In the genomic region with DNA sequence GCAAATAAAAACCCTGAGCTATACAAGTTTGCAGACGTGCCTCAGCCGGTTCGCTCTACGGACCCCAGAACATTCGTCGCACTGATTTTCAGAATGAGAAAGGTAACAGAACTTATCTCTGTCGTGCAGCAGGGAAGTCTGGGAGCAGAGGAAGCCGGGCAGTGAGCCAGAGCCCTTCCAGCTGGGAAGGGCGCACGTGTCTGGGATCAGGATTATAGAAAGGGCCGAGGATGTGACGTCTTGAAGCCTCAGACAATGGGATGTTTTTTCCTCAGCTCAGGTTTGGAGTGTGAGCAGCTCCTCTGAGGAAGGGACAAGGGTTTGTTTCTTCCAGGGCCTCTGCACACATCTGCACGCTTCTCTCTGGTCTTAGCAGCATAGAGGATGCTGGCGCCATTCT, we compare ENCODE assay signal across 10 mouse cellular contexts. TPM values are rescaled to one million over a fixed set of nuclear protein-coding genes. Genes with fewer than 3 reads are reported as not detected.
DNase-seq lines count a peak whose midpoint lies in the region; ATAC-seq and TF ChIP-seq lines count a peak whose summit lies in the region.
"Had no signal": no experiment of that assay in that cellular context is flagged by ENCODE, and none has a peak within 500 bp of the region (broad histone marks: within the 10 kb centered on the region; RNA-seq: fewer than 3 reads in every experiment).

No protein-coding gene starts in this region.

- no peaks in the 10 kb centered on the region for H3K36me3 ChIP-seq in neural tube, embryonic 11.5 days (ENCODE audit: control insufficient read depth, insufficient read depth, low read length)
- no peaks in the 10 kb centered on the region for H3K36me3 ChIP-seq in heart, postnatal 0 days (replicated peaks; ENCODE audit: control insufficient read depth, insufficient read depth, low read length)

- no peak for ATAC-seq in neural tube, embryonic 11.5 days (ENCODE audit: insufficient read depth, low FRiP score, low TSS enrichment)
- peak; percentile 76 for ATAC-seq in heart, postnatal 0 days (ENCODE audit: insufficient read depth, low read depth)
- ATAC-seq in inflammation-experienced regulatory T-cells, adult 6 months: no peak

- H3K27ac ChIP-seq in neural tube, embryonic 11.5 days (ENCODE audit: low read depth, low read length): no peak overlapping the region
- peak overlapping the region; percentile 86 for H3K27ac ChIP-seq in heart, postnatal 0 days (ENCODE audit: low read depth)

- H3K27me3 ChIP-seq in neural tube, embryonic 11.5 days (ENCODE audit: control insufficient read depth, insufficient read depth, low read length): no peaks in the 10 kb centered on the region
- H3K27me3 ChIP-seq in heart, postnatal 0 days (ENCODE audit: control insufficient read depth, insufficient read depth, low read length): no peaks in the 10 kb centered on the region

- 73% methylated on average over 14 of the region's 14 CpGs for WGBS in neural tube, embryonic 11.5 days
- WGBS in heart, postnatal 0 days: 13% methylated on average over 14 of the region's 14 CpGs

- peak; percentile 43 for DNase-seq in neural tube, embryonic 11.5 days (ENCODE audit: low spot score)
- no peak for DNase-seq in neural tube, embryonic 10.5 days (ENCODE audit: extremely low spot score, low spot score)
- peak; percentile 67 for DNase-seq in gastrocnemius, adult 18-20 months (ENCODE audit: low spot score)
- peak; percentile 91 for DNase-seq in heart, postnatal 0 days (ENCODE audit: low spot score)
- peak; percentile 87 to 91 for DNase-seq in kidney, postnatal 25 days
- peak; percentile 44 for DNase-seq in mesoderm, embryonic 11.5 days (ENCODE audit: low read depth, low spot score)
- DNase-seq in spleen, adult 12 weeks (ENCODE audit: low spot score): no peak

- no peak overlapping the region for H3K4me3 ChIP-seq in neural tube, embryonic 11.5 days (ENCODE audit: low read depth, low read length)
- 0 out of 2 replicates have a peak overlapping the region, but pooled peaks have one; percentile 52 for H3K4me3 ChIP-seq in heart, postnatal 0 days (ENCODE audit: low read depth, low read length)

- peaks cover 31% of the 10 kb centered on the region for H3K4me1 ChIP-seq in neural tube, embryonic 11.5 days (ENCODE audit: control insufficient read depth, insufficient read depth, low read length)
- H3K4me1 ChIP-seq in heart, postnatal 0 days (ENCODE audit: control insufficient read depth, insufficient read depth): peaks cover 25% of the 10 kb centered on the region

- peak; percentile 90; the same call in 1 of the 2 replicates for TF ChIP-seq EP300 in heart, postnatal 0 days (IDR thresholded peaks at IDR 0.05; ENCODE audit: low read depth)

- TF ChIP-seq CTCF in heart, postnatal 0 days (IDR thresholded peaks at IDR 0.05; ENCODE audit: low read depth): no peak; the same call in 1 of the 2 replicates

- no peak overlapping the region for H3K9ac ChIP-seq in neural tube, embryonic 11.5 days (ENCODE audit: low read length)
- H3K9ac ChIP-seq in heart, postnatal 0 days (replicated peaks; ENCODE audit: low read depth, low read length): 0 out of 2 replicates have a peak overlapping the region, but pooled peaks have one; percentile 4

- no peak overlapping the region for H3K4me2 ChIP-seq in neural tube, embryonic 11.5 days (ENCODE audit: low read depth)
- H3K4me2 ChIP-seq in heart, postnatal 0 days (ENCODE audit: low read depth, low read length): peak overlapping the region; percentile 59

- no peaks in the 10 kb centered on the region for H3K9me3 ChIP-seq in neural tube, embryonic 11.5 days (ENCODE audit: control insufficient read depth, low read length)
- H3K9me3 ChIP-seq in heart, postnatal 0 days (replicated peaks; ENCODE audit: control insufficient read depth, low read length): no peaks in the 10 kb centered on the region

RNA-seq across cellular contexts. Expression of gene Sparcl1, which starts 1.6 kb away (rescaled TPM):
- 68.9 and 73.1 TPM in 2 replicates for polyA plus RNA-seq in neural tube, embryonic 11.5 days (2014; fragmentation: Nextera tagmentation; extraction: Ambion mirVana)
- 100 to 1,000 TPM; 111 to 112 TPM for total RNA-seq in gastrocnemius, adult 18-20 months (2021)
- total RNA-seq in heart, postnatal 0 days (2014; rRNA removed; ENCODE audit: low replicate concordance): 123 and 168 TPM in 2 replicates
- polyA plus RNA-seq in heart, postnatal 0 days (2015; fragmentation: Nextera tagmentation; extraction: Ambion mirVana): 97.3 and 99.0 TPM in 2 replicates
- not detected for polyA plus RNA-seq in inflammation-experienced regulatory T-cells, adult 6 months (2017; shearing (Covaris generic))
- total RNA-seq: neutrophil, adult 5-6 weeks had no signal

RNA-seq across cellular contexts. Expression of gene Gm17660, which starts 37.7 kb away (rescaled TPM):
- polyA plus RNA-seq in neural tube, embryonic 11.5 days (2014; fragmentation: Nextera tagmentation; extraction: Ambion mirVana): not detected in 2 replicates
- not detected for total RNA-seq in gastrocnemius, adult 18-20 months (2021)
- total RNA-seq in heart, postnatal 0 days (2014; rRNA removed; ENCODE audit: low replicate concordance): not detected in 2 replicates
- not detected in 2 replicates for polyA plus RNA-seq in heart, postnatal 0 days (2015; fragmentation: Nextera tagmentation; extraction: Ambion mirVana)
- polyA plus RNA-seq in inflammation-experienced regulatory T-cells, adult 6 months (2017; shearing (Covaris generic)): not detected
- total RNA-seq: neutrophil, adult 5-6 weeks had no signal
- polyA plus RNA-seq: gonadal fat pad, adult 2 months had no signal

RNA-seq across cellular contexts. Expression of gene Dspp, which starts 55.4 kb away (rescaled TPM):
- polyA plus RNA-seq in neural tube, embryonic 11.5 days (2014; fragmentation: Nextera tagmentation; extraction: Ambion mirVana): not detected in 2 replicates
- not detected for total RNA-seq in gastrocnemius, adult 18-20 months (2021)
- total RNA-seq in heart, postnatal 0 days (2014; rRNA removed; ENCODE audit: low replicate concordance): not detected in 2 replicates
- not detected in 2 replicates for polyA plus RNA-seq in heart, postnatal 0 days (2015; fragmentation: Nextera tagmentation; extraction: Ambion mirVana)
- not detected for polyA plus RNA-seq in inflammation-experienced regulatory T-cells, adult 6 months (2017; shearing (Covaris generic))
- total RNA-seq: neutrophil, adult 5-6 weeks had no signal
- polyA plus RNA-seq: gonadal fat pad, adult 2 months had no signal

Comparison
In these comparisons a context has a peak if more than half of its experiments do, and no peak if none do; other contexts are left out.
1. DNase-seq: peak in neural tube, embryonic 11.5 days (single experiment), gastrocnemius, adult 18-20 months (single experiment), heart, postnatal 0 days (single experiment), kidney, postnatal 25 days (2 of 2) and mesoderm, embryonic 11.5 days (single experiment); none in neural tube, embryonic 10.5 days (single experiment) and spleen, adult 12 weeks (single experiment).
2. RNA of gene Sparcl1, which starts 1.6 kb away (polyA plus RNA-seq): 97.3 to 99.0 TPM in heart, postnatal 0 days and 68.9 to 73.1 TPM in neural tube, embryonic 11.5 days; not detected in inflammation-experienced regulatory T-cells, adult 6 months; every median in the first group is over 10 times any median in the second.